Mouse (Mus musculus) midbrain, embryonic 14.5 days (tissue): ENCODE measurements around the gene Atp6ap1l. TPM values are rescaled to one million over a fixed set of nuclear protein-coding genes. Genes with fewer than 3 reads are reported as not detected.
A peak's percentile ranks its signal among the peaks of the same experiment; 100 is the strongest.

Experiments
- ATAC-seq: fragments of 200-750 bp; cut with Nextera tagmentation; 2 replicates; pipeline ENCODE4 v1.8.0; 2017; ENCODE audit warnings: moderate number of reproducible peaks, moderate library complexity; ENCODE audit not compliant: low FRiP score, low TSS enrichment
- DNase-seq: peaks from one replicate; pipeline ENCODE4 v3.0.0-alpha.2; 2015
- H3K27ac ChIP-seq: fragments of 300-500 bp; sonication (generic); replicated peaks from 2 replicates; pipeline ENCODE4 v1.5.1; 2014; ENCODE audit warnings: mild to moderate bottlenecking, low read depth, low read length, moderate library complexity
- H3K27me3 ChIP-seq: fragments of 300-500 bp; sonication (generic); 2 replicates; pipeline ENCODE4 v1.6.1; 2014; ENCODE audit warnings: low read length, control low read depth, mixed read lengths; ENCODE audit not compliant: control insufficient read depth, insufficient read depth
- H3K36me3 ChIP-seq: fragments of 300-500 bp; sonication (generic); 2 replicates; pipeline ENCODE4 v1.6.1; 2014; ENCODE audit warnings: low read length, control low read depth; ENCODE audit not compliant: control insufficient read depth, insufficient read depth
- H3K4me1 ChIP-seq: fragments of 300-500 bp; sonication (generic); 2 replicates; pipeline ENCODE4 v1.6.1; 2014; ENCODE audit warnings: mild to moderate bottlenecking, antibody characterized with exemption, low read length, control low read depth; ENCODE audit not compliant: control insufficient read depth, insufficient read depth
- H3K4me2 ChIP-seq: fragments of 300-500 bp; sonication (generic); 2 replicates; pipeline ENCODE4 v1.6.1; 2014; ENCODE audit warnings: mild to moderate bottlenecking, low read length, moderate library complexity
- H3K4me3 ChIP-seq: fragments of 300-500 bp; sonication (generic); replicated peaks from 2 replicates; pipeline ENCODE4 v1.5.1; 2014; ENCODE audit warnings: low read depth, low read length
- H3K9ac ChIP-seq: fragments of 300-500 bp; sonication (generic); replicated peaks from 2 replicates; pipeline ENCODE4 v1.6.1; 2014; ENCODE audit warnings: mild to moderate bottlenecking, low read length, moderate library complexity
- H3K9me3 ChIP-seq: fragments of 300-500 bp; sonication (generic); 2 replicates; pipeline ENCODE4 v1.6.1; 2016; ENCODE audit warnings: low read length, control low read depth, mixed read lengths; ENCODE audit not compliant: control insufficient read depth
- WGBS: fragments of 180-500 bp; shearing (Covaris S2); extraction: QIAGEN DNeasy Blood & Tissue Kit; methylation state at CpG from one replicate; pipeline ENCODE4 v1.1.7; 2014; 5-methylcytosine and 5-hydroxymethylcytosine counted together
- polyA plus RNA-seq: library from polyadenylated mRNA; unstranded; fragments of >200 nt; fragmentation: Nextera tagmentation; extraction: Ambion mirVana; gene quantifications from 2 replicates; pipeline ENCODE4 v1.2.1, GENCODE M21; 2014

Atp6ap1l gene
- polyA plus RNA-seq, 1 experiment from 2014 or later, result 0.91 TPM

DNA sequence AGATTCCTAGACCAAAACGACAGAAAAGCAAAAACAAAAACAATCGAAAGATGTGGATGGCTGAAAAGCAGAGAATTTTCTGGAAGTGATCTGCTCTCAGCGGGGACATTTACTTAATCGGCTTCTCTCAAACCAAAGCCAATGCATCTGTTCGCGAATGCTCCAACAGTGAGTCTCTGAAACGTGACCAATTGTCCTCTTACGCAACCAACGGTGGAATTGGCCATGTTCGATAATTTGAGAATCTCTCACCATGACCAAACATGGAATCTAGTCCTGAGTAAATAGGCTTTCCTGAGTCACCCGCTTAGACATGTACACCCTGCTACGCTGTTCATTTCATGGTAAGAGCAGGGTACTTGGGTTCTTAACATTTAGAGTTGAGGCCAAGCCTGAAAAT, 8.3 kb downstream of the Atp6ap1l start:
- DNase-seq, result no peak
- WGBS, result 86% methylated on average over 12 of the region's 12 CpGs
- Histone ChIP-seq H3K27ac (no peak overlapping the region), H3K9me3 (no peaks in the 10 kb centered on the region), H3K36me3 (no peaks in the 10 kb centered on the region), H3K27me3 (no peaks in the 10 kb centered on the region), H3K4me1 (no peaks in the 10 kb centered on the region), H3K4me2 (no peak overlapping the region), H3K4me3 (no peak overlapping the region), H3K9ac (no peak overlapping the region)
- no peak for ATAC-seq

DNA sequence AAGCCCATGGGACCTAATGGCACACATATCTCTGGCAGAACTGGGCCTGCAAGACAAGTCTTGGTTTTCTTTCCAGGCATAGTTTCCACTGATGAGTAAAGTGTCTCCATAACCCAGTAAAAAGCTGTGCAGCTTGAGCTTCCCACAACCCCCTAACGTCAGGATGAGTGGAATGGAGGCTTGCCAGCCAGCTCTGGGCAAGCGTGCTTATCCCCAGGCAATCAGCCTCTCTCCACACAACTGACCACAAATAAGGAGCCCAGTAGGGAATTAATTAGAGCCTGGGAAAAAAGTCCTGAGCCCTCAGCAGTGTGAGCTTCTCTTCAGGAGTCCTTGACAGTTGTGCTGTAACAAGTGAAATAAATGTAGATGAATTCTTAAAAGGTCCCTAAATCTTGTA, 9.1 kb downstream of the Atp6ap1l start:
- Histone ChIP-seq H3K27ac (no peak overlapping the region), H3K4me2 (no peak overlapping the region), H3K36me3 (no peaks in the 10 kb centered on the region), H3K9me3 (no peaks in the 10 kb centered on the region), H3K4me3 (no peak overlapping the region), H3K27me3 (no peaks in the 10 kb centered on the region), H3K9ac (no peak overlapping the region), H3K4me1 (no peaks in the 10 kb centered on the region)
- no peak for ATAC-seq
- WGBS, result 11% methylated on average over 2 of the region's 2 CpGs
- peak; percentile 36 for DNase-seq

DNA sequence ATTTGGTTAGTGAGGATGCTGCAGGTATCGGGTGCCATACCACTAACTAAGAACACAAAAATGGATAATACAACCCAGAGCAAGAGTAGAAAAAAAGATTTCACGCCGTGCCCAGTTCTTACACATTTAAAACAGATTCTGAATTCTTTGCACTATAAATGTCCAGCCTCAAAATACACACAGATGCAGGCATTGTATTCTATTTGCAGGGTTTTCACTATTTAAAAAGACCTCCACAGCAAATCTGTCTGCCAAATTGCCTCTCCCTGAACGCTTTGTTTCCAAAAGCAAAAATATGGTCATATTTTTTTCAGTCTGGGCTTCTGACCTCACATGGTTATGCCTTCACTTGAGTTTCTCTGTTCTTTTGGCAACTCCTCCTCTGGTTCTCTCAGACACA, 10.3 kb downstream of the Atp6ap1l start:
- 96% methylated on average over 4 of the region's 4 CpGs for WGBS

DNA sequence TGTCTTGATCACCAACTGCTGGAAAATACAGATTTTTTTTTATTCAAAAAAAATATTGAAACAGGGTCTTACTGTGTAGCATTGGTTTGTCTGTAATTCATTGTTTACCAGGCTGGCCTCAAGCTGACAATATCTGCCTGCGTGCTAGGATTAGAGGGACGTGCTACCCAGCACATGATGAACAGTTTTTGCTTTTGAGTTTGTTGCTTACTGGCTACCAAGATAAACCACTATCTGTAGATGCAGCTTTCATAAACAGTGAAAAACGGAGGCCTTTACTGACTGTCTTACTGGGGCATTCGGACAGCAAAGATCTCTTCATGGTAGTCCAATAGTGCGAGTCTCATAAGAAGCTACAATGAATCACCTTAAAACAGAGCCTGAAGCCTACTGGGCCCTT, 15.0 kb downstream of the Atp6ap1l start:
- Histone ChIP-seq H3K9ac (no peak overlapping the region), H3K27ac (no peak overlapping the region), H3K27me3 (no peaks in the 10 kb centered on the region), H3K4me3 (no peak overlapping the region), H3K4me1 (0 out of 2 replicates have a peak, but pooled peaks cover 8% of the 10 kb centered on the region), H3K9me3 (no peaks in the 10 kb centered on the region), H3K36me3 (no peaks in the 10 kb centered on the region), H3K4me2 (no peak overlapping the region)
- DNase-seq (no peak), ATAC-seq (no peak)
- 87% methylated on average over 5 of the region's 5 CpGs for WGBS

More for the DNA sequence above, 10.3 kb downstream of the Atp6ap1l start:
- ATAC-seq, result no peak
- H3K36me3 ChIP-seq, result no peaks in the 10 kb centered on the region
- no peak overlapping the region for H3K9ac ChIP-seq
- no peaks in the 10 kb centered on the region for H3K4me1 ChIP-seq
- no peaks in the 10 kb centered on the region for H3K9me3 ChIP-seq
- H3K27ac ChIP-seq, result no peak overlapping the region
- no peaks in the 10 kb centered on the region for H3K27me3 ChIP-seq
- no peak overlapping the region for H3K4me3 ChIP-seq
- no peak overlapping the region for H3K4me2 ChIP-seq
- no peak for DNase-seq

DNA sequence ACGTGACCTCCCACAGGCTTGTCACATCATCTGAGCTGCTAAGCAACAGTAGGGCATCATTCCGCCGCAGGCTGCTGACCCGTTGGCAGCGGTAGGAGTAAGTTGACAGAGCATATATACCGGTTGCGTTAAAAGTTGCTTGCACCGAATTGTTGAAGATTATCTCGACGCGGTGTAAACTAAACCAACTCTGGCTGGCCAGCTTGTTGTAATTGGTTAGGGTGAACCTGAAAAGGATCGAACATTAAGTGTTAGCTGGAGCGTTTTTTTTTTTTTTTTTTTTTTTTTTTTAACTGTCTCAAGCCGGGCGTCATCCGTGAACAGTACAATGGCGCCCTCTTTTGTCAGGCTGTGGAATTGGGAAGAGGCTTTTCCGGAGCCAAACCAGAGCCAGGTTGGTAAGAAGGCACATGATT, 18.6 kb downstream of the Atp6ap1l start:
- H3K4me3 ChIP-seq, result peak overlapping the region; percentile 31
- H3K27me3 ChIP-seq, result no peaks in the 10 kb centered on the region
- no peaks in the 10 kb centered on the region for H3K9me3 ChIP-seq
- ATAC-seq, result peak; percentile 67
- H3K4me2 ChIP-seq, result peak overlapping the region; percentile 65
- H3K36me3 ChIP-seq, result no peaks in the 10 kb centered on the region
- H3K4me1 ChIP-seq, result 0 out of 2 replicates have a peak, but pooled peaks cover 8% of the 10 kb centered on the region
- no peak overlapping the region for H3K27ac ChIP-seq
- H3K9ac ChIP-seq, result no peak overlapping the region
- WGBS, result under 1% methylated on average over 18 of the region's 18 CpGs
- peak; percentile 89 for DNase-seq

DNA sequence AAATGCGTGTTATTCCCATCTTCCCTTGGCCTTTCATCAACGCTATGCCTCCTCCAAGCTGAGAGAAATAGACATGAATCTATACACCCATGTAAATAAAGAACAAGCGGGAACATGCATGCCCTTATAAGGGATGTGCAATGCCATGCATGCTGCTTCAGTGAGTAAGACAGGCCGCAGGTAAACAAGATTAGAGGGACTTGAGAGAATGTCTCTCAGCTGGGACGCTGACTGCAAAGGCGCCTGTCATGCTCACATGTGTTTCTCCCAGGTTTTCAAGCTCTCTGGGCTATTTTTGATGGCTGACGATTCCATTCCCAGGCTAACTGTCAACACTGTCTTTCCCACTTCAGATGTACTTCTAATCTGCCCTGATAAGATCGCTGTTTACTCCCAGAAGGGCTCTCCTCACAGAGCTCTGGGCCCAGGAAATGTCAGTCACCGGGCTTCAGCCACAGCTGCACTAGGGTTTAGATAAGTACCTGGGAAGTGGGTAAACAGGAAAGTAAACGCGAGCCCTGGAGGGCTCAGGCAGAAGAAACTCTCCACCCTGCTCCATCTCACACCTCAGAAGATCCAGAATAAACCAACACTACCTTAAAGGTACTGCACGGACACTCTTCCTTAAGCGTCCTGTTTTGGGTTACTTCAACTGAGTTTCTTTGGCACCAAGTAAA, 19.2 kb downstream of the Atp6ap1l start:
- peak overlapping the region; percentile 31 for H3K4me3 ChIP-seq
- H3K9ac ChIP-seq, result no peak overlapping the region
- DNase-seq (peak; percentile 25), ATAC-seq (no peak)
- H3K27ac ChIP-seq, result no peak overlapping the region
- WGBS, result 56% methylated on average over 13 of the region's 13 CpGs
- H3K4me1 ChIP-seq, result 0 out of 2 replicates have a peak, but pooled peaks cover 8% of the 10 kb centered on the region
- H3K9me3 ChIP-seq, result no peaks in the 10 kb centered on the region
- H3K4me2 ChIP-seq, result peak overlapping the region; percentile 65
- no peaks in the 10 kb centered on the region for H3K36me3 ChIP-seq
- H3K27me3 ChIP-seq, result no peaks in the 10 kb centered on the region

DNA sequence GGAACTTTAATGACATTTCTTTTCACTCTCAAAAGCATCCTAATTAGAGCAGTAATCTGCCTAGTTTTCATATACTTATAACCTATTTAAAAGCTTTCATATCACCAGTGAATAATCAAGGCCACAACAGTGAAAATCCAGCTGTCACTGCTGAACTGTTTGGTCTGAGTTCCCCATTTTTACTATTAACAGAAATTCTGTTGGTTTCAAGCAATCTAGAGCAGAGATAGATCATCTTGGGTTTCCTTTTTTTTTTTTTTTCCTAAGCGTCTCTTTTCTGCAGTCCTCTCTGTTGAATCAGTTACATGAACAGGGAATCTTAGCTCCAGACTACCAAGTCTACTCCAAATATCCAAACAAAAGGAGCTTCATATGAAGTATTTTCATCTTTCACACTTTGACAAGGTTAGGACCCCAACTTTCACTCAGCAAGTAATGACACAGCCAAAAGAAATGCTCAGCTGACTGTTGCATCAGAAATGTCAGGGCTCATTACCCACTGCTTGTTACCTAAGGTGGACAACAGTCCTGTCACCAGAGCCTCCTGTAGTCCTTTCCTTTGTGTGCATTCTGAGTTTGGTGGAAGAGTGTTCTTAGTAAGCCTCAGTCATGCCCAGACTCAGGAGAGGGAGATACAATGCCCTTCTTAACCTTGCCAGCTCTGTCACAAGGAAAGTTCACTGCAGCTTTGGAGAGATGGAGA, 23.3 kb downstream of the Atp6ap1l start:
- Histone ChIP-seq H3K27me3 (no peaks in the 10 kb centered on the region), H3K27ac (no peak overlapping the region), H3K4me3 (no peak overlapping the region), H3K4me1 (0 out of 2 replicates have a peak, but pooled peaks cover 8% of the 10 kb centered on the region), H3K36me3 (no peaks in the 10 kb centered on the region), H3K4me2 (no peak overlapping the region), H3K9me3 (no peaks in the 10 kb centered on the region), H3K9ac (no peak overlapping the region)
- DNase-seq, result no peak
- WGBS, result 100% methylated on average over 1 of the region's 1 CpGs
- ATAC-seq, result no peak

DNA sequence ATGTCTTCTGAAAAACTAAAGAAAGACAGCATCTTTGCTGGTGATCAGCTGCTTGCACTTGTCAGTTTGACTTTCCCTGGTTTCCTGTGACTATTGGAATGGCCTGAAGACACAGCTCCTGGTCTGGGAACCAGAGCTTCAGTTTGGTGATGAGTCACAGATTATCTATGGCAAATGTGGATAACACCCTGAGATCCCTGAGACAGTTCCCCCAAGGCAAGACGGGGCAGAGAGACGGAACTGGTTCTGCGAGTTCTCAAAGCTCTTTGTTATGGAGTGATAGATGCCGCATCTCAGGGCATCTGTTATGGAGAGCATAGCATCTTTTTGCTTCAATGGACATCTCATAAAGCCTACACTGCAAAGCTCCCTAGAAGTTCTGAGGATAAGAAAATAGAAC, 33.6 kb downstream of the Atp6ap1l start:
- DNase-seq (no peak), ATAC-seq (no peak)
- no peak overlapping the region for H3K27ac ChIP-seq
- no peaks in the 10 kb centered on the region for H3K4me1 ChIP-seq
- no peak overlapping the region for H3K4me3 ChIP-seq
- H3K9ac ChIP-seq, result no peak overlapping the region
- H3K4me2 ChIP-seq, result no peak overlapping the region
- no peaks in the 10 kb centered on the region for H3K27me3 ChIP-seq
- 59% methylated on average over 4 of the region's 4 CpGs for WGBS
- no peaks in the 10 kb centered on the region for H3K9me3 ChIP-seq
- H3K36me3 ChIP-seq, result no peaks in the 10 kb centered on the region

DNA sequence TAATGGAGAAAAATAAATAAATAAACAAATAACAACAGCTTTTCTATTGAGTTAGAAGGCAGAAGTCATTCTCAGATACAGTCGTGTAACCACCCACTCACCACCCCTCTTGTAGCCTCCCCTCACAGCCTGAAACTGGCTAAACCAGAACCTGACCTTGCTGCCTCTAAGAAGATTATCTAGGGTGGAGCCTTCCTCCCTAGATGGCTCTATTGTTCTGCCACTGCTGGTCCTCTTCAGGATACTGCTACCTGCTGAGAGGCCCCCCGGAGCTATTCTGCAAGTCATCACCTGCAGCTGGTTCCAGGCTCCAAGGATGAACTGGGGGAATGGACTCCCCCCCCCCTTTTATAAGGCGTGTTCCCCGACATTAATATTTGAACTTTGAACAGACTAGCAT, 36.0 kb downstream of the Atp6ap1l start:
- Histone ChIP-seq H3K4me2 (no peak overlapping the region), H3K4me1 (no peaks in the 10 kb centered on the region), H3K9ac (no peak overlapping the region), H3K27ac (no peak overlapping the region), H3K36me3 (no peaks in the 10 kb centered on the region), H3K9me3 (no peaks in the 10 kb centered on the region), H3K4me3 (no peak overlapping the region), H3K27me3 (no peaks in the 10 kb centered on the region)
- DNase-seq, result no peak
- no peak for ATAC-seq
- 26% methylated on average over 4 of the region's 4 CpGs for WGBS
